Mouse (Mus musculus) forebrain, embryonic 11.5 days (tissue): ENCODE data around the gene Plekhh2. TPM values are rescaled to one million over a fixed set of nuclear protein-coding genes. Genes with fewer than 3 reads are reported as not detected.

Experiments used
- ATAC-seq: fragments of 200-750 bp; cut with Nextera tagmentation; replicated peaks from 2 replicates; pipeline ENCODE4 v1.8.0; 2017; ENCODE audit warnings: moderate TSS enrichment; ENCODE audit not compliant: low FRiP score
- DNase-seq: peaks from one replicate; pipeline ENCODE4 v3.0.0-alpha.2; 2017; ENCODE audit warnings: low spot score
- H3K27ac ChIP-seq: fragments of 300-500 bp; sonication (generic); 2 replicates; pipeline ENCODE4 v1.5.1; 2014; ENCODE audit warnings: low read depth, low read length
- H3K27me3 ChIP-seq: fragments of 300-500 bp; sonication (generic); 2 replicates; pipeline ENCODE4 v1.6.1; 2014; ENCODE audit warnings: mild to moderate bottlenecking, low read length, mixed read lengths; ENCODE audit not compliant: control insufficient read depth, insufficient read depth
- H3K36me3 ChIP-seq: fragments of 300-500 bp; sonication (generic); 2 replicates; pipeline ENCODE4 v1.6.1; 2014; ENCODE audit warnings: mild to moderate bottlenecking, low read length, moderate library complexity, mixed read lengths; ENCODE audit not compliant: control insufficient read depth, insufficient read depth
- H3K4me1 ChIP-seq: fragments of 300-500 bp; sonication (generic); replicated peaks from 2 replicates; pipeline ENCODE4 v1.6.1; 2014; ENCODE audit warnings: low read length, mixed read lengths; ENCODE audit not compliant: control insufficient read depth, insufficient read depth
- H3K4me2 ChIP-seq: fragments of 300-500 bp; sonication (generic); 2 replicates; pipeline ENCODE4 v1.6.1; 2014; ENCODE audit warnings: low read depth, mild to moderate bottlenecking, low read length, moderate library complexity, mixed read lengths; ENCODE audit not compliant: severe bottlenecking
- H3K4me3 ChIP-seq: fragments of 300-500 bp; sonication (generic); 2 replicates; pipeline ENCODE4 v1.5.1; 2014; ENCODE audit warnings: low read depth, low read length
- H3K9ac ChIP-seq: fragments of 300-500 bp; sonication (generic); 2 replicates; pipeline ENCODE4 v1.6.1; 2014; ENCODE audit warnings: low read length
- H3K9me3 ChIP-seq: fragments of 300-500 bp; sonication (generic); 2 replicates; pipeline ENCODE4 v1.6.1; 2016; ENCODE audit warnings: low read length, mixed read lengths; ENCODE audit not compliant: control insufficient read depth
- WGBS: fragments of 180-500 bp; shearing (Covaris S2); extraction: QIAGEN DNeasy Blood & Tissue Kit; methylation state at CpG from one replicate; pipeline ENCODE4 v1.1.7; 2014; 5-methylcytosine and 5-hydroxymethylcytosine counted together
- polyA plus RNA-seq: library from polyadenylated mRNA; unstranded; fragments of >200 nt; fragmentation: Nextera tagmentation; extraction: Ambion mirVana; gene quantifications from 2 replicates; pipeline ENCODE4 v1.2.1, GENCODE M21; 2014

The Plekhh2 gene
- polyA plus RNA-seq, 1 experiment from 2014 or later = 3.5 TPM

DNA sequence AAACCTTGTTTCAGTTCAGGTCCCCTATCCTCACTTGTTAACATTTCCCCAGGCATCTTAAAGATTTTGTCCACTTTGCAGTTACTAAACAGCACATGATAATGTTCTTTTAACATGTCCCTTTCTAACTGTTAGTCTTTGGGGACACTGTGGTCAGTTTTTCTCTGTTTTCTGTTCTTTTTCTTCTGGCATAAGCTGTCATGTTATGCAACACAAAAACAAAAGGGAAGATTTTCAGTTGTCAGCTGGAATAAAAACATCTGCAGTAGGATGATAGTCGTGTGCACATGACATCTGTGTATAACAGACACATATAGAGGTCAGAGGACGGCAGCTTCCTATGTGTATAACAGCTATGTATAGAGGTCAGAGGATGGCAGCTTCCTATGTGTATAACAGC is 5.8 kb upstream of the Plekhh2 start:
- no peak overlapping the region for H3K4me3 ChIP-seq
- ATAC-seq = no peak
- no peaks in the 10 kb centered on the region for H3K9me3 ChIP-seq
- H3K27ac ChIP-seq = no peak overlapping the region
- no peaks in the 10 kb centered on the region for H3K36me3 ChIP-seq
- WGBS = 82% methylated on average over 2 of the region's 2 CpGs
- DNase-seq = no peak
- H3K27me3 ChIP-seq = no peaks in the 10 kb centered on the region
- H3K4me2 ChIP-seq = no peak overlapping the region
- no peak overlapping the region for H3K9ac ChIP-seq
- H3K4me1 ChIP-seq = no peaks in the 10 kb centered on the region

- Histone ChIP-seq H3K27ac (no peak overlapping the region), H3K9ac (no peak overlapping the region), H3K4me2 (no peak overlapping the region), H3K27me3 (0 out of 2 replicates have a peak, but pooled peaks cover 2% of the 10 kb centered on the region), H3K36me3 (no peaks in the 10 kb centered on the region), H3K9me3 (no peaks in the 10 kb centered on the region), H3K4me1 (peaks cover 3% of the 10 kb centered on the region; the same call in 1 of the 2 replicates), H3K4me3 (no peak overlapping the region)
- WGBS = 62% methylated on average over 3 of the region's 3 CpGs
- no peak for DNase-seq
- no peak for ATAC-seq
Observed at GRCm38 (mm10) chr17:84508736-84509135, 3.0 kb upstream of the Plekhh2 start.

DNA sequence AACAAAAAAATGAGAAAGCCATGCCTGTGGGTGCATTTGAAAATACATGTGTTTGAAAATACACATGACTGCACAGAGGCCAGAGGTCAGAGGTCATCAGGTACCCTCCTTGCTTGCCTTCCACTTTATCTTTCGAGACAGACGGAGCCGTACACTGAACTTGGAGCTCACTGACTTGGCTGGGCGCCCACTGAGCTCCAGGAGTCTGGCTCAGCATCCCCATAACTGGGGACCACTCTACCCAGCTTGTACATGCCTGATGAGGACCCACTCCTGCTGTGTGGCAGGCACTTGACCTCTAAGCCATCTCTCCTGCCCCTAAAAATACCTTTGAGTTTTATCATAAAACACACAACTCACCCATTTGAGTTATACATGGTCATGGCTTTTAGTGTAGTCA is 2.5 kb upstream of the Plekhh2 start:
- no peak overlapping the region for H3K27ac ChIP-seq
- H3K4me3 ChIP-seq = no peak overlapping the region
- no peak overlapping the region for H3K9ac ChIP-seq
- WGBS = 86% methylated on average over 4 of the region's 4 CpGs
- no peak; the same call in 1 of the 2 replicates for ATAC-seq
- no peaks in the 10 kb centered on the region for H3K9me3 ChIP-seq
- 0 out of 2 replicates have a peak, but pooled peaks cover 2% of the 10 kb centered on the region for H3K27me3 ChIP-seq
- H3K4me2 ChIP-seq = no peak overlapping the region
- peaks cover 3% of the 10 kb centered on the region; the same call in 1 of the 2 replicates for H3K4me1 ChIP-seq
- no peak for DNase-seq
- no peaks in the 10 kb centered on the region for H3K36me3 ChIP-seq

GRCm38 (mm10) chr17:84510355-84510754 is 1.3 kb upstream of the Plekhh2 start:
- 76% methylated on average over 5 of the region's 5 CpGs for WGBS
- Histone ChIP-seq H3K4me1 (peaks cover 3% of the 10 kb centered on the region; the same call in 1 of the 2 replicates), H3K27me3 (0 out of 2 replicates have a peak, but pooled peaks cover 2% of the 10 kb centered on the region), H3K9ac (no peak overlapping the region), H3K4me2 (no peak overlapping the region), H3K4me3 (no peak overlapping the region), H3K27ac (no peak overlapping the region), H3K36me3 (no peaks in the 10 kb centered on the region), H3K9me3 (no peaks in the 10 kb centered on the region)
- ATAC-seq (no peak), DNase-seq (no peak)

GRCm38 (mm10) chr17:84510961-84511639 is 595 bp upstream of the Plekhh2 start:
- H3K9me3 ChIP-seq = no peaks in the 10 kb centered on the region
- 0 out of 2 replicates have a peak, but pooled peaks cover 2% of the 10 kb centered on the region for H3K27me3 ChIP-seq
- H3K36me3 ChIP-seq = no peaks in the 10 kb centered on the region
- no peak overlapping the region for H3K27ac ChIP-seq
- WGBS = 29% methylated on average over 11 of the region's 11 CpGs
- ATAC-seq = no peak
- no peak for DNase-seq
- H3K4me2 ChIP-seq = peak overlapping the region; percentile 90
- H3K4me1 ChIP-seq = peaks cover 3% of the 10 kb centered on the region; the same call in 1 of the 2 replicates
- H3K4me3 ChIP-seq = peak overlapping the region; percentile 69
- no peak overlapping the region for H3K9ac ChIP-seq

DNA sequence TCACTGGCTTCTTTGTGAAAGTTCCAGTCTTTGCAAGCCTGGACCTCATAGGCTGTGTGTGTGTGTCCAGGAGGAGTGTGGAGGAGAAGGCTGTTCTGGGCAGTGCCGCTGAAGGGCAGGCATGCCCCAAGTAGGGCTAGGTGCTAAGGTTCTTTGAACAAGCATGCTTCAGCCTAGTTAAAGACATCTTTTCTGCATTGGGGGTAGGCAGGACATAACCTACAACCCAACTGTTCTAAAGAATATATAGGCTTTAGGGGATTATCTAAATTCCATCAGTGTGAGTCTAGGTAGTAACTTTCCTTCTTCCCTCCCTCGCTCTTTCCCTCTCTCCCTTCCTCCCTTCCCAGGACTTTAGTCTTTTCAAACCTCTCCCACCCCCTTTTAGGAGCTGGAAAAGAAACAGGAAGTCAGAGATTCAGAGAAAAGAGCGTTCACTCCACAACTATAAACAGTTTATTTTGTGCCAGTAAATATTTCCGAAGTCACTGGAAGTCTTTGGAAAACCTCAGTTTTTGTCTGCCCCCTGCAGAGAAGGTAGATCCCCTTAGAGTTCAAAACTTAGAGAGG is 906 bp downstream of the Plekhh2 start:
- DNase-seq (no peak), ATAC-seq (peak; percentile 13; the same call in 1 of the 2 replicates)
- Histone ChIP-seq H3K27ac (no peak overlapping the region), H3K4me1 (peaks cover 3% of the 10 kb centered on the region; the same call in 1 of the 2 replicates), H3K36me3 (no peaks in the 10 kb centered on the region), H3K9me3 (no peaks in the 10 kb centered on the region), H3K4me3 (peak overlapping the region; percentile 69), H3K27me3 (0 out of 2 replicates have a peak, but pooled peaks cover 2% of the 10 kb centered on the region), H3K4me2 (peak overlapping the region; percentile 90), H3K9ac (peak overlapping the region; percentile 72)
- WGBS = 32% methylated on average over 4 of the region's 4 CpGs

DNA sequence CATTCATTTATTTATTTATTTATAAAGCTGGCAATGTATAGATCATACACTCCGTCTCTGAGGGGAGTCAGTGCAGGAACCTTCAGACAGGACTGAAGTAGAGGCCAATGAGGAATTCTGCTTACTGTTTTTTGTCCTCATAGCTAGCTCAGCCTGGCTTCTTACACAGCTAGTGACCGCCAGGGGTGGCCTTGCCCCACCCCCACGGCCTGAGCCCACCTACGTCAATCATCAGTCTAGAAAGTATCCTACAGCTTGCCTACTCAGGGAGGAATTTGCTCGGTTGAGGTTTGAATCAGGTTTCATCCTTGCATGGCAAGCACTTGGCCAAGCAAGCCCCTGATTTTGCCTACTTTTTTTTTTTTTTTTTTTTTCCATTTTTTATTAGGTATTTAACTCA is 4.2 kb downstream of the Plekhh2 start:
- H3K4me2 ChIP-seq = no peak overlapping the region
- no peak overlapping the region for H3K9ac ChIP-seq
- no peak overlapping the region for H3K4me3 ChIP-seq
- no peaks in the 10 kb centered on the region for H3K36me3 ChIP-seq
- no peak for DNase-seq
- H3K9me3 ChIP-seq = no peaks in the 10 kb centered on the region
- 83% methylated on average over 5 of the region's 5 CpGs for WGBS
- H3K27ac ChIP-seq = no peak overlapping the region
- no peak for ATAC-seq
- H3K4me1 ChIP-seq = peaks cover 3% of the 10 kb centered on the region; the same call in 1 of the 2 replicates
- H3K27me3 ChIP-seq = 0 out of 2 replicates have a peak, but pooled peaks cover 2% of the 10 kb centered on the region

GRCm38 (mm10) chr17:84519346-84519745 is 7.7 kb downstream of the Plekhh2 start:
- no peak for ATAC-seq
- no peak for DNase-seq
- WGBS = 82% methylated on average over 3 of the region's 3 CpGs
- H3K4me1 ChIP-seq = no peaks in the 10 kb centered on the region
- H3K27me3 ChIP-seq = no peaks in the 10 kb centered on the region
- H3K36me3 ChIP-seq = no peaks in the 10 kb centered on the region
- no peaks in the 10 kb centered on the region for H3K9me3 ChIP-seq
- no peak overlapping the region for H3K9ac ChIP-seq
- no peak overlapping the region for H3K4me3 ChIP-seq
- H3K4me2 ChIP-seq = no peak overlapping the region
- no peak overlapping the region for H3K27ac ChIP-seq
